Mouse (Mus musculus) C2C12 (cell line): ENCODE measurements around the gene Snrpg.

Experiments used
- CTCF ChIP-seq: IDR thresholded peaks from one replicate; pipeline ENCODE4 v1.5.1; 2011; ENCODE audit not compliant: control insufficient read depth, insufficient read depth, insufficient read length
- FOSL1 ChIP-seq: IDR thresholded peaks from one replicate; pipeline ENCODE4 v1.8.0; 2011; ENCODE audit warnings: mild to moderate bottlenecking, low read length; ENCODE audit not compliant: poor library complexity, insufficient read depth, severe bottlenecking
- MAX ChIP-seq: IDR thresholded peaks from one replicate; pipeline ENCODE4 v1.6.1; 2011; ENCODE audit warnings: mild to moderate bottlenecking, control low read depth
- MYOD1 ChIP-seq: IDR thresholded peaks from one replicate; pipeline ENCODE4 v1.6.1; 2011; ENCODE audit warnings: low read depth; ENCODE audit not compliant: control insufficient read depth, insufficient read length
- MYOG ChIP-seq: IDR thresholded peaks from one replicate; pipeline ENCODE4 v1.6.1; 2011; ENCODE audit not compliant: control insufficient read depth, insufficient read length; ENCODE audit errors: extremely low read depth
- USF1 ChIP-seq: IDR thresholded peaks from one replicate; pipeline ENCODE4 v1.6.1; 2011; ENCODE audit warnings: low read depth, mild to moderate bottlenecking, control low read depth, moderate library complexity

- TF ChIP-seq CTCF: no peak
- no peak for TF ChIP-seq MYOD1
- TF ChIP-seq MAX: no peak
- TF ChIP-seq USF1: no peak
- TF ChIP-seq FOSL1: no peak
- no peak for TF ChIP-seq MYOG
These were observed 23.1 kb downstream of the Snrpg start for GRCm38 (mm10) chr6:86394078-86394720.
